Mouse (Mus musculus): ENCODE measurements around the gene Polr2a.

- TF ChIP-seq CTCF (IDR thresholded peaks at IDR 0.05; ENCODE audit: low read depth) (no peak), EP300 (IDR thresholded peaks at IDR 0.05; ENCODE audit: low read depth) (no peak)
These were observed 46.2 kb upstream of the Polr2a start for GRCm38 (mm10) chr11:69804652-69804940.
